In genomic region chr1:171402991-171403390, GRCm38 (mm10) we compare ENCODE assay signal across 29 mouse cellular contexts. TPM values are rescaled to one million over a fixed set of nuclear protein-coding genes. Genes with fewer than 3 reads are reported as not detected.
"Had no signal": no experiment of that assay in that cellular context is flagged by ENCODE, and none has a peak within 500 bp of the region (broad histone marks: within the 10 kb centered on the region; RNA-seq: fewer than 3 reads in every experiment).

No protein-coding gene starts in this region.

- H3K36me3 ChIP-seq: embryonic facial prominence, embryonic 10.5 days; embryonic facial prominence, embryonic 12.5 days; embryonic facial prominence, embryonic 13.5 days; embryonic facial prominence, embryonic 15.5 days; forebrain, embryonic 10.5 days; forebrain, embryonic 12.5 days; forebrain, embryonic 15.5 days had no signal

- ATAC-seq: forebrain, embryonic 13.5 days; forebrain, embryonic 14.5 days; forebrain, embryonic 15.5 days; forebrain, embryonic 16.5 days; forebrain, postnatal 0 days had no signal

- H3K4me1 ChIP-seq: embryonic facial prominence, embryonic 10.5 days; embryonic facial prominence, embryonic 12.5 days; embryonic facial prominence, embryonic 13.5 days; embryonic facial prominence, embryonic 15.5 days; forebrain, embryonic 10.5 days; forebrain, embryonic 12.5 days; forebrain, embryonic 13.5 days; forebrain, embryonic 15.5 days had no signal

- H3K9me3 ChIP-seq: embryonic facial prominence, embryonic 10.5 days; embryonic facial prominence, embryonic 12.5 days; embryonic facial prominence, embryonic 13.5 days; embryonic facial prominence, embryonic 15.5 days; forebrain, embryonic 10.5 days; forebrain, embryonic 12.5 days; forebrain, embryonic 13.5 days; forebrain, embryonic 15.5 days had no signal

- DNase-seq: cerebellum, adult 9-11 months; cerebellum, postnatal 10 days; cerebellum, postnatal 14 days; cerebellum, postnatal 25 days; cerebellum, postnatal 36 days; embryo, embryonic 11 days; forebrain, postnatal 0 days; gastrocnemius, adult 2 months; gastrocnemius, postnatal 10 days; gastrocnemius, postnatal 14 days; gastrocnemius, postnatal 25 days; gastrocnemius, postnatal 36 days; heart, adult 11 months; heart, adult 18-20 months; heart, adult 2 months had no signal

- H3K9ac ChIP-seq: embryonic facial prominence, embryonic 12.5 days; embryonic facial prominence, embryonic 13.5 days; embryonic facial prominence, embryonic 15.5 days; forebrain, embryonic 12.5 days; forebrain, embryonic 13.5 days; forebrain, embryonic 15.5 days; forebrain, postnatal 0 days had no signal

- H3K4me2 ChIP-seq: embryonic facial prominence, embryonic 12.5 days; embryonic facial prominence, embryonic 13.5 days; embryonic facial prominence, embryonic 15.5 days; forebrain, embryonic 12.5 days; forebrain, embryonic 13.5 days; forebrain, embryonic 15.5 days had no signal

- H3K27ac ChIP-seq: embryonic facial prominence, embryonic 10.5 days; embryonic facial prominence, embryonic 12.5 days; embryonic facial prominence, embryonic 13.5 days; embryonic facial prominence, embryonic 15.5 days; forebrain, embryonic 10.5 days; forebrain, embryonic 12.5 days; forebrain, embryonic 13.5 days; forebrain, embryonic 15.5 days; gastrocnemius, adult 2 months; heart, adult 2 months had no signal

- H3K4me3 ChIP-seq: embryonic facial prominence, embryonic 10.5 days; embryonic facial prominence, embryonic 12.5 days; embryonic facial prominence, embryonic 13.5 days; embryonic facial prominence, embryonic 15.5 days; erythroblast, embryonic 14.5 days; forebrain, embryonic 10.5 days; forebrain, embryonic 12.5 days; forebrain, embryonic 13.5 days; forebrain, embryonic 15.5 days; gastrocnemius, adult 2 months; heart, adult 2 months had no signal

RNA-seq across cellular contexts. Expression of gene Tstd1, which starts 15.7 kb away (rescaled TPM):
- polyA plus RNA-seq: erythroblast, embryonic 14.5 days had no signal

RNA-seq across cellular contexts. Expression of gene Nectin4, which starts 33.1 kb away (rescaled TPM):
- total RNA-seq: gastrocnemius, adult 18-20 months; gastrocnemius, adult 8-10 months; gastrocnemius, postnatal 14 days; gastrocnemius, postnatal 25 days had no signal
- polyA plus RNA-seq: erythroblast, embryonic 14.5 days had no signal

RNA-seq across cellular contexts. Expression of gene F11r, which starts 34.3 kb away (rescaled TPM):
- total RNA-seq: granulocyte monocyte progenitor cell, adult 5-6 weeks had no signal
- polyA plus RNA-seq: erythroblast, embryonic 14.5 days had no signal
